Mouse (Mus musculus): Measurements from ENCODE around the gene Slc12a1. TPM values are rescaled to one million over a fixed set of nuclear protein-coding genes. Genes with fewer than 3 reads are reported as not detected.
A peak's percentile ranks its signal among the peaks of the same experiment; 100 is the strongest.

The Slc12a1 gene
- polyA plus RNA-seq, 1 experiment from 2014 or later, result 0.03 TPM

- WGBS, result 77% methylated on average over 14 of the region's 14 CpGs
- H3K27me3 ChIP-seq (ENCODE audit: control insufficient read depth, insufficient read depth, low read depth, low read length), result no peaks in the 10 kb centered on the region
- no peak overlapping the region for H3K4me2 ChIP-seq (ENCODE audit: low read depth, low read length)
- no peak overlapping the region for H3K4me3 ChIP-seq (ENCODE audit: low read length)
- H3K9ac ChIP-seq (ENCODE audit: low read length), result no peak overlapping the region
- peaks cover 10% of the 10 kb centered on the region; the same call in 1 of the 2 replicates for H3K4me1 ChIP-seq (replicated peaks; ENCODE audit: control insufficient read depth, insufficient read depth, low read length)
- H3K36me3 ChIP-seq (ENCODE audit: control insufficient read depth, insufficient read depth, low read length), result peaks cover 28% of the 10 kb centered on the region
- ATAC-seq (ENCODE audit: low read depth), result no peak
- no peak overlapping the region for H3K27ac ChIP-seq (ENCODE audit: low read length)
- H3K9me3 ChIP-seq (ENCODE audit: control insufficient read depth, low read length), result peaks cover 3% of the 10 kb centered on the region; the same call in 1 of the 2 replicates
Observed at GRCm38 (mm10) chr2:125259230-125260120, 107.2 kb downstream of the Slc12a1 start.

- Histone ChIP-seq H3K4me3 (ENCODE audit: low read length) (no peak overlapping the region), H3K27ac (ENCODE audit: low read length) (no peak overlapping the region), H3K4me1 (replicated peaks; ENCODE audit: control insufficient read depth, insufficient read depth, low read length) (peaks cover 10% of the 10 kb centered on the region; the same call in 1 of the 2 replicates), H3K27me3 (ENCODE audit: control insufficient read depth, insufficient read depth, low read depth, low read length) (no peaks in the 10 kb centered on the region), H3K9me3 (ENCODE audit: control insufficient read depth, low read length) (no peaks in the 10 kb centered on the region), H3K9ac (ENCODE audit: low read length) (no peak overlapping the region), H3K36me3 (ENCODE audit: control insufficient read depth, insufficient read depth, low read length) (peaks cover 25% of the 10 kb centered on the region), H3K4me2 (ENCODE audit: low read depth, low read length) (no peak overlapping the region)
- WGBS, result 71% methylated on average over 2 of the region's 2 CpGs
- ATAC-seq (ENCODE audit: low read depth), result no peak
Observed at GRCm38 (mm10) chr2:125260326-125260725, 108.0 kb downstream of the Slc12a1 start.

GRCm38 (mm10) chr2:125263056-125263455 is 110.8 kb downstream of the Slc12a1 start:
- H3K9ac ChIP-seq (ENCODE audit: low read length), result no peak overlapping the region
- H3K4me1 ChIP-seq (replicated peaks; ENCODE audit: control insufficient read depth, insufficient read depth, low read length), result peaks cover 10% of the 10 kb centered on the region; the same call in 1 of the 2 replicates
- 16% methylated on average over 5 of the region's 5 CpGs for WGBS
- H3K4me3 ChIP-seq (ENCODE audit: low read length), result no peak overlapping the region
- H3K36me3 ChIP-seq (ENCODE audit: control insufficient read depth, insufficient read depth, low read length), result peaks cover 8% of the 10 kb centered on the region
- H3K9me3 ChIP-seq (ENCODE audit: control insufficient read depth, low read length), result no peaks in the 10 kb centered on the region
- H3K4me2 ChIP-seq (ENCODE audit: low read depth, low read length), result no peak overlapping the region
- ATAC-seq (ENCODE audit: low read depth), result peak; percentile 43
- H3K27me3 ChIP-seq (ENCODE audit: control insufficient read depth, insufficient read depth, low read depth, low read length), result no peaks in the 10 kb centered on the region
- peak overlapping the region; percentile 77 for H3K27ac ChIP-seq (ENCODE audit: low read length)

GRCm38 (mm10) chr2:125263753-125264152 is 111.4 kb downstream of the Slc12a1 start:
- H3K4me2 ChIP-seq (ENCODE audit: low read depth, low read length), result no peak overlapping the region
- peak; percentile 84 for ATAC-seq (ENCODE audit: low read depth)
- no peak overlapping the region for H3K4me3 ChIP-seq (ENCODE audit: low read length)
- H3K27me3 ChIP-seq (ENCODE audit: control insufficient read depth, insufficient read depth, low read depth, low read length), result no peaks in the 10 kb centered on the region
- no peaks in the 10 kb centered on the region for H3K9me3 ChIP-seq (ENCODE audit: control insufficient read depth, low read length)
- peaks cover 10% of the 10 kb centered on the region; the same call in 1 of the 2 replicates for H3K4me1 ChIP-seq (replicated peaks; ENCODE audit: control insufficient read depth, insufficient read depth, low read length)
- no peak overlapping the region; the same call in 1 of the 2 replicates for H3K9ac ChIP-seq (ENCODE audit: low read length)
- H3K36me3 ChIP-seq (ENCODE audit: control insufficient read depth, insufficient read depth, low read length), result peaks cover 4% of the 10 kb centered on the region
- WGBS, result 9% methylated on average over 9 of the region's 9 CpGs
- H3K27ac ChIP-seq (ENCODE audit: low read length), result peak overlapping the region; percentile 82

- WGBS, result 53% methylated on average over 1 of the region's 1 CpGs
- ATAC-seq (ENCODE audit: low read depth), result no peak
Observed at GRCm38 (mm10) chr2:125268876-125269275, 116.6 kb downstream of the Slc12a1 start.

GRCm38 (mm10) chr2:125275617-125276016 is 123.3 kb downstream of the Slc12a1 start:
- Histone ChIP-seq H3K27ac (ENCODE audit: low read length) (no peak overlapping the region), H3K36me3 (ENCODE audit: control insufficient read depth, insufficient read depth, low read length) (no peaks in the 10 kb centered on the region), H3K27me3 (ENCODE audit: control insufficient read depth, insufficient read depth, low read depth, low read length) (no peaks in the 10 kb centered on the region), H3K4me3 (ENCODE audit: low read length) (no peak overlapping the region), H3K9ac (ENCODE audit: low read length) (no peak overlapping the region), H3K4me2 (ENCODE audit: low read depth, low read length) (no peak overlapping the region), H3K4me1 (replicated peaks; ENCODE audit: control insufficient read depth, insufficient read depth, low read length) (peaks cover 5% of the 10 kb centered on the region; the same call in 1 of the 2 replicates), H3K9me3 (ENCODE audit: control insufficient read depth, low read length) (no peaks in the 10 kb centered on the region)
- no peak for ATAC-seq (ENCODE audit: low read depth)
- WGBS, result 46% methylated on average over 5 of the region's 5 CpGs

More at GRCm38 (mm10) chr2:125268876-125269275, 116.6 kb downstream of the Slc12a1 start:
- H3K4me2 ChIP-seq (ENCODE audit: low read depth, low read length), result no peak overlapping the region
- H3K27ac ChIP-seq (ENCODE audit: low read length), result no peak overlapping the region
- H3K9ac ChIP-seq (ENCODE audit: low read length), result no peak overlapping the region
- H3K9me3 ChIP-seq (ENCODE audit: control insufficient read depth, low read length), result no peaks in the 10 kb centered on the region
- peaks cover 6% of the 10 kb centered on the region; the same call in 1 of the 2 replicates for H3K4me1 ChIP-seq (replicated peaks; ENCODE audit: control insufficient read depth, insufficient read depth, low read length)
- H3K36me3 ChIP-seq (ENCODE audit: control insufficient read depth, insufficient read depth, low read length), result no peaks in the 10 kb centered on the region
- no peak overlapping the region for H3K4me3 ChIP-seq (ENCODE audit: low read length)
- H3K27me3 ChIP-seq (ENCODE audit: control insufficient read depth, insufficient read depth, low read depth, low read length), result no peaks in the 10 kb centered on the region

GRCm38 (mm10) chr2:125276692-125277091 is 124.4 kb downstream of the Slc12a1 start:
- no peak for ATAC-seq (ENCODE audit: low read depth)
- Histone ChIP-seq H3K4me3 (ENCODE audit: low read length) (no peak overlapping the region), H3K27ac (ENCODE audit: low read length) (no peak overlapping the region), H3K9ac (ENCODE audit: low read length) (no peak overlapping the region), H3K4me2 (ENCODE audit: low read depth, low read length) (no peak overlapping the region), H3K27me3 (ENCODE audit: control insufficient read depth, insufficient read depth, low read depth, low read length) (no peaks in the 10 kb centered on the region), H3K36me3 (ENCODE audit: control insufficient read depth, insufficient read depth, low read length) (no peaks in the 10 kb centered on the region), H3K9me3 (ENCODE audit: control insufficient read depth, low read length) (no peaks in the 10 kb centered on the region), H3K4me1 (replicated peaks; ENCODE audit: control insufficient read depth, insufficient read depth, low read length) (peaks cover 5% of the 10 kb centered on the region; the same call in 1 of the 2 replicates)
- WGBS, result 76% methylated on average over 5 of the region's 5 CpGs

- no peaks in the 10 kb centered on the region for H3K36me3 ChIP-seq (ENCODE audit: control insufficient read depth, insufficient read depth, low read length)
- whole genome bisulfite sequencing, result 26% methylated on average over 7 of the region's 7 CpGs
- no peak overlapping the region for H3K4me2 ChIP-seq (ENCODE audit: low read depth, low read length)
- H3K4me1 ChIP-seq (replicated peaks; ENCODE audit: control insufficient read depth, insufficient read depth, low read length), result peaks cover 5% of the 10 kb centered on the region; the same call in 1 of the 2 replicates
- H3K4me3 ChIP-seq (ENCODE audit: low read length), result no peak overlapping the region
- no peaks in the 10 kb centered on the region for H3K27me3 ChIP-seq (ENCODE audit: control insufficient read depth, insufficient read depth, low read depth, low read length)
- peak; percentile 89 for ATAC-seq (ENCODE audit: low read depth)
- peak overlapping the region; percentile 62 for H3K27ac ChIP-seq (ENCODE audit: low read length)
- no peaks in the 10 kb centered on the region for H3K9me3 ChIP-seq (ENCODE audit: control insufficient read depth, low read length)
- no peak overlapping the region for H3K9ac ChIP-seq (ENCODE audit: low read length)
Observed at GRCm38 (mm10) chr2:125278474-125278873, 126.2 kb downstream of the Slc12a1 start.

Measured in lung, embryonic 16.5 days (tissue).